Mouse (Mus musculus): Measurements from ENCODE around the gene Cp. TPM values are rescaled to one million over a fixed set of nuclear protein-coding genes. Genes with fewer than 3 reads are reported as not detected.

The Cp gene
- polyA plus RNA-seq, 1 experiment from 2014 or later, result 3.0 TPM

GRCm38 (mm10) chr3:19966072-19966471 is 9.2 kb downstream of the Cp start:
- H3K4me2 ChIP-seq, result no peak overlapping the region
- no peak overlapping the region for H3K9ac ChIP-seq
- no peaks in the 10 kb centered on the region for H3K9me3 ChIP-seq (replicated peaks)
- no peak overlapping the region for H3K27ac ChIP-seq
- no peak for ATAC-seq
- no peaks in the 10 kb centered on the region for H3K36me3 ChIP-seq (ENCODE audit: poor library complexity, severe bottlenecking)
- WGBS, result 75% methylated on average over 4 of the region's 4 CpGs
- H3K4me3 ChIP-seq, result no peak overlapping the region
- no peaks in the 10 kb centered on the region for H3K27me3 ChIP-seq
- H3K4me1 ChIP-seq, result no peaks in the 10 kb centered on the region

- no peak for ATAC-seq
- no peak overlapping the region for H3K27ac ChIP-seq
- 67% methylated on average over 4 of the region's 4 CpGs for WGBS
Measured at GRCm38 (mm10) chr3:19978474-19978873, 21.6 kb downstream of the Cp start.

GRCm38 (mm10) chr3:19981156-19981555 is 24.3 kb downstream of the Cp start:
- 87% methylated on average over 2 of the region's 2 CpGs for WGBS
- no peak overlapping the region for H3K27ac ChIP-seq

More at GRCm38 (mm10) chr3:19978474-19978873, 21.6 kb downstream of the Cp start:
- no peaks in the 10 kb centered on the region for H3K9me3 ChIP-seq (replicated peaks)
- H3K9ac ChIP-seq, result no peak overlapping the region
- H3K4me3 ChIP-seq, result no peak overlapping the region
- H3K27me3 ChIP-seq, result no peaks in the 10 kb centered on the region
- no peaks in the 10 kb centered on the region for H3K36me3 ChIP-seq (ENCODE audit: poor library complexity, severe bottlenecking)
- no peaks in the 10 kb centered on the region for H3K4me1 ChIP-seq
- H3K4me2 ChIP-seq, result no peak overlapping the region

GRCm38 (mm10) chr3:19982846-19983245 is 26.0 kb downstream of the Cp start:
- H3K4me3 ChIP-seq, result no peak overlapping the region
- H3K27ac ChIP-seq, result no peak overlapping the region
- H3K9me3 ChIP-seq (replicated peaks), result no peaks in the 10 kb centered on the region
- no peaks in the 10 kb centered on the region for H3K27me3 ChIP-seq
- no peaks in the 10 kb centered on the region for H3K36me3 ChIP-seq (ENCODE audit: poor library complexity, severe bottlenecking)
- no peaks in the 10 kb centered on the region for H3K4me1 ChIP-seq
- no peak overlapping the region for H3K9ac ChIP-seq
- ATAC-seq, result no peak
- H3K4me2 ChIP-seq, result no peak overlapping the region

More at GRCm38 (mm10) chr3:19981156-19981555, 24.3 kb downstream of the Cp start:
- no peaks in the 10 kb centered on the region for H3K9me3 ChIP-seq (replicated peaks)
- no peaks in the 10 kb centered on the region for H3K36me3 ChIP-seq (ENCODE audit: poor library complexity, severe bottlenecking)
- no peak for ATAC-seq
- no peak overlapping the region for H3K9ac ChIP-seq
- H3K4me2 ChIP-seq, result no peak overlapping the region
- no peaks in the 10 kb centered on the region for H3K27me3 ChIP-seq
- no peak overlapping the region for H3K4me3 ChIP-seq
- H3K4me1 ChIP-seq, result no peaks in the 10 kb centered on the region

GRCm38 (mm10) chr3:19986123-19986522 is 29.3 kb downstream of the Cp start:
- Histone ChIP-seq H3K9me3 (replicated peaks) (no peaks in the 10 kb centered on the region), H3K27me3 (no peaks in the 10 kb centered on the region), H3K4me3 (no peak overlapping the region), H3K4me1 (no peaks in the 10 kb centered on the region), H3K9ac (no peak overlapping the region), H3K4me2 (no peak overlapping the region), H3K36me3 (ENCODE audit: poor library complexity, severe bottlenecking) (no peaks in the 10 kb centered on the region), H3K27ac (no peak overlapping the region)
- no peak for ATAC-seq
- 6% methylated on average over 3 of the region's 3 CpGs for WGBS

GRCm38 (mm10) chr3:19990031-19990430 is 33.2 kb downstream of the Cp start:
- no peak for ATAC-seq

GRCm38 (mm10) chr3:19992388-19992787 is 35.5 kb downstream of the Cp start:
- H3K27me3 ChIP-seq, result no peaks in the 10 kb centered on the region
- H3K9ac ChIP-seq, result no peak overlapping the region
- H3K36me3 ChIP-seq (ENCODE audit: poor library complexity, severe bottlenecking), result peaks cover 10% of the 10 kb centered on the region
- no peaks in the 10 kb centered on the region for H3K4me1 ChIP-seq
- no peak for ATAC-seq
- no peak overlapping the region for H3K4me2 ChIP-seq
- H3K4me3 ChIP-seq, result no peak overlapping the region
- WGBS, result 48% methylated on average over 4 of the region's 4 CpGs
- no peaks in the 10 kb centered on the region for H3K9me3 ChIP-seq (replicated peaks)
- H3K27ac ChIP-seq, result no peak overlapping the region

More at GRCm38 (mm10) chr3:19990031-19990430, 33.2 kb downstream of the Cp start:
- no peak overlapping the region for H3K9ac ChIP-seq
- 86% methylated on average over 3 of the region's 3 CpGs for WGBS
- H3K36me3 ChIP-seq (ENCODE audit: poor library complexity, severe bottlenecking), result no peaks in the 10 kb centered on the region
- H3K4me2 ChIP-seq, result no peak overlapping the region
- no peak overlapping the region for H3K4me3 ChIP-seq
- H3K4me1 ChIP-seq, result no peaks in the 10 kb centered on the region
- H3K9me3 ChIP-seq (replicated peaks), result no peaks in the 10 kb centered on the region
- H3K27ac ChIP-seq, result no peak overlapping the region
- H3K27me3 ChIP-seq, result no peaks in the 10 kb centered on the region

GRCm38 (mm10) chr3:19999551-19999950 is 42.7 kb downstream of the Cp start:
- H3K36me3 ChIP-seq (ENCODE audit: poor library complexity, severe bottlenecking), result peaks cover 24% of the 10 kb centered on the region
- 86% methylated on average over 2 of the region's 2 CpGs for WGBS
- no peaks in the 10 kb centered on the region for H3K4me1 ChIP-seq
- H3K9me3 ChIP-seq (replicated peaks), result no peaks in the 10 kb centered on the region
- H3K27me3 ChIP-seq, result no peaks in the 10 kb centered on the region
- no peak for ATAC-seq
- no peak overlapping the region for H3K4me3 ChIP-seq
- no peak overlapping the region for H3K9ac ChIP-seq
- no peak overlapping the region for H3K4me2 ChIP-seq
- H3K27ac ChIP-seq, result no peak overlapping the region

- WGBS, result 60% methylated on average over 4 of the region's 4 CpGs
Measured at GRCm38 (mm10) chr3:20000806-20001205, 44.0 kb downstream of the Cp start.

GRCm38 (mm10) chr3:20002786-20003185 is 45.9 kb downstream of the Cp start:
- Histone ChIP-seq H3K27me3 (no peaks in the 10 kb centered on the region), H3K4me2 (no peak overlapping the region), H3K27ac (no peak overlapping the region), H3K9me3 (replicated peaks) (no peaks in the 10 kb centered on the region), H3K4me1 (no peaks in the 10 kb centered on the region), H3K36me3 (ENCODE audit: poor library complexity, severe bottlenecking) (peaks cover 15% of the 10 kb centered on the region; the same call in 1 of the 2 replicates), H3K9ac (no peak overlapping the region), H3K4me3 (no peak overlapping the region)
- 81% methylated on average over 5 of the region's 5 CpGs for WGBS
- ATAC-seq, result no peak

More at GRCm38 (mm10) chr3:20000806-20001205, 44.0 kb downstream of the Cp start:
- Histone ChIP-seq H3K27ac (no peak overlapping the region), H3K4me2 (no peak overlapping the region), H3K27me3 (no peaks in the 10 kb centered on the region), H3K4me3 (no peak overlapping the region), H3K9ac (no peak overlapping the region), H3K36me3 (ENCODE audit: poor library complexity, severe bottlenecking) (peaks cover 22% of the 10 kb centered on the region), H3K9me3 (replicated peaks) (no peaks in the 10 kb centered on the region), H3K4me1 (no peaks in the 10 kb centered on the region)
- ATAC-seq, result no peak

- WGBS, result 90% methylated on average over 8 of the region's 8 CpGs
- H3K36me3 ChIP-seq (ENCODE audit: poor library complexity, severe bottlenecking), result peaks cover 17% of the 10 kb centered on the region
Measured at GRCm38 (mm10) chr3:20004422-20004821, 47.6 kb downstream of the Cp start.

GRCm38 (mm10) chr3:20005611-20006010 is 48.8 kb downstream of the Cp start:
- no peaks in the 10 kb centered on the region for H3K9me3 ChIP-seq (replicated peaks)
- peaks cover 23% of the 10 kb centered on the region for H3K36me3 ChIP-seq (ENCODE audit: poor library complexity, severe bottlenecking)
- H3K4me1 ChIP-seq, result no peaks in the 10 kb centered on the region
- 73% methylated on average over 1 of the region's 1 CpGs for WGBS
- no peak for ATAC-seq
- no peaks in the 10 kb centered on the region for H3K27me3 ChIP-seq
- H3K4me3 ChIP-seq, result no peak overlapping the region
- H3K27ac ChIP-seq, result no peak overlapping the region
- H3K4me2 ChIP-seq, result no peak overlapping the region
- H3K9ac ChIP-seq, result no peak overlapping the region

More at GRCm38 (mm10) chr3:20004422-20004821, 47.6 kb downstream of the Cp start:
- Histone ChIP-seq H3K9me3 (replicated peaks) (no peaks in the 10 kb centered on the region), H3K4me3 (no peak overlapping the region), H3K4me1 (no peaks in the 10 kb centered on the region), H3K27ac (no peak overlapping the region), H3K4me2 (no peak overlapping the region), H3K9ac (no peak overlapping the region), H3K27me3 (no peaks in the 10 kb centered on the region)
- no peak for ATAC-seq

GRCm38 (mm10) chr3:20007275-20007674 is 50.4 kb downstream of the Cp start:
- no peak overlapping the region for H3K27ac ChIP-seq
- WGBS, result 93% methylated on average over 4 of the region's 4 CpGs

More at GRCm38 (mm10) chr3:20007275-20007674, 50.4 kb downstream of the Cp start:
- no peak for ATAC-seq
- H3K4me2 ChIP-seq, result no peak overlapping the region
- no peaks in the 10 kb centered on the region for H3K4me1 ChIP-seq
- no peak overlapping the region for H3K4me3 ChIP-seq
- H3K27me3 ChIP-seq, result no peaks in the 10 kb centered on the region
- H3K9me3 ChIP-seq (replicated peaks), result no peaks in the 10 kb centered on the region
- H3K9ac ChIP-seq, result no peak overlapping the region
- peaks cover 17% of the 10 kb centered on the region for H3K36me3 ChIP-seq (ENCODE audit: poor library complexity, severe bottlenecking)
